Mouse (Mus musculus) lung, postnatal 10 days (tissue): Measurements from ENCODE around the gene Ect2l.
"Not testable (repeated sequence)": the region's sequence is repeated elsewhere in the genome, so short reads cannot be mapped to it uniquely, and the experiment has no call there.

ENCODE experiments used
- DNase-seq: peaks from one replicate; pipeline ENCODE4 v3.0.0; 2021

The Ect2l gene

DNA sequence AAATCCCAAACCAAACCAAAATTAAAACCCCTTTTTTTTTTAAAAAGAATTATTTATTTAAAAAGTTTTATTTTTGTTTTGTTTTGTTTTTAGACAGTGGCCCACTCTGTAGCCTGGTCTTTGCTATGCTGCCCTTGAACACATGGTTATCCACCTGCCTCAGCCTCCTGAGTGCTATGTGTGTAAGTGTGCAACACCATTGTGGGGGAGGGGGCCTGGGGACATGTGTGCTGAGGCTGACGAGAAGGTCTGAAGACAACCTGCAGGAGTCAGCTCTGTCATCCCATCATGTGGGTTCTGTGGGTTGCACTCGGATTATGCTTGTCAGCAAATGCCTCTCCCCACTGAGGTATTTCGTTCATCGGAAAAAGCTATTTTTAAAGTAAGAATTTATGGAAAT is 21.2 kb downstream of the Ect2l start:
- no peak for DNase-seq

GRCm38 (mm10) chr10:18188564-18188963 is 22.1 kb downstream of the Ect2l start:
- DNase-seq, result no peak

- DNase-seq, result no peak
Observed at GRCm38 (mm10) chr10:18182246-18182645, 28.4 kb downstream of the Ect2l start.

DNA sequence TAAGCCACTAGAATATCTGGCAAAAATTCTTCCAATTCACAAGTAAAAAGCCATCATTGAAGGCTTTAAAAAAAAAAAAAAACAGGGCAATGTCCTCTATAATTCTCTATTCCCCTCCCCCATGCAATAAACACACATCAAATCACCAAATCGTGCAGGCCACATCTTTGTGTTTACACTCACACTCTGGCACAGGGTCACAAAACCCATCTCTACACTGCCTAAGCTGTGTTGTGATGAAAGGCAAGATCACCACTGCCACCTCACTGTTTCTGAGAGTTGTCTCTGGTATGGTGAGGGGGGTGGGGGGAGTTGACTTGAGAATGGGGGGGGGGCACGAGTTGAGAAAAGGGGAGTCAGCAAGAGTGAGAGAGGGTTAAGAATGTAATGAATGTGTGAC is 33.4 kb downstream of the Ect2l start:
- no peak for DNase-seq

DNA sequence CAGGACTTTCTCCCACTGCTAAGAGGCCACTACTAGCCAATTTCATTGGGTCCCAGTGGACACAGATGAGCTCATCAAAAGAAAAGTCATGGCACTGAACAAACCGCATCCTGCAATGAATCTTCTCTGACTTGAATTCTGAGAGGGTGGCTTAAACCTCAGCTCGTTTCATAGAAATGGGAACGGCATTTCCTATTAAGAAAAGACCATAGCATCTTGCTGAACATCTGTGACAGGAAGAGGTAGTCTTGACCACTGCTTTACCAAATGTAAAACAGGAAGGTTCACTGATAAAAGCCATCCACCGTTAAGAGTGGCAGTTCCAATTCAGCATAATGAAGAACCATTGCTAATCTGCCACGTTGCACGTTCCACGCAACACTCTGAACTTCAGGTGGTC is 34.0 kb downstream of the Ect2l start:
- no peak for DNase-seq

DNA sequence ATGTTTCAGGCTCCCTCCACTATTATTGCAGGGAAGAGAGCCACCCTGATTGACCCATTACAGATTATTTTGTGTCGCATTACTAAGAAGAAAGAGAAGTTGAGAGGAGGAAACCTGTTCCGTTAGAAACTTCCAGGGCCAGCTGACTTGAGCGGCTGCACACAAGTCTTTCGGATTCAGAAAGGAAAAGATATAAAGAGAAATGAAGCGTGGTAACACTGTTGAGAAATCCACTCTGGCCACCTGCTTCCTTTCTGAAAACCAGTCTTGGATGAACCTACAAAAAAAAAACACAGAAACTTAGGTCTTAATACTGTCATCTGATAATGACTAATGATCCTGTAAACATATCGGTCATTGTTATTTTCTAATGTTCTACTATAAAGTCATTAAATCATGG is 35.6 kb downstream of the Ect2l start:
- no peak for DNase-seq

DNA sequence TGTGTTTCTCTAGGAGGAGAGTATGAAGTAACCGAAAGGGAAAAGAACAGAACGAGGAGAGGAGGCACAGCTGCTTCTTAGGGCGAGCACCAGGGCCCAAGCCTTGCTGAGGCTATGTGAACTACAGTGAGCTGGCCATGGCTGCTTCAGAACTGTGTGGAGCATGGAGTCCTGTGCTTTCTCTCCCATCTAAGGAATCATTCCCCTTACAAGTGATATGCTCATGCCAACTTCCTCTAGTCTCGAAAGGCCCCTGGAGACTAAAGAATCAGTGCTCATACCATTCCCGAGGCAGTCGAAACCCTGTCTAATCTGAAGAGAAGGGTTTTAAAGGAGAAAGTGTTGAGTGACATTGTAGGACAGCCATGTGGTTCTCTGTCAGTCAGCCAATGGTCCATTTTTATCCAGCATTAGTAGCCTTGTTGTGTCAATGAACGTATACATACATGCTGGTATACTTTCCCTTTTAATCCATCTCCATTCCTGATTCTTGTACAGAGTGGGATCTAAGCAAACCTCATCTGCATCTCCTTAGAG is 48.2 kb downstream of the Ect2l start:
- no peak for DNase-seq

- DNase-seq, result no peak
Observed at GRCm38 (mm10) chr10:18147224-18147623, 63.5 kb downstream of the Ect2l start.

GRCm38 (mm10) chr10:18142231-18142630 is 68.5 kb downstream of the Ect2l start:
- no peak for DNase-seq

- DNase-seq, result no peak
Observed at GRCm38 (mm10) chr10:18141389-18141788, 69.3 kb downstream of the Ect2l start.

DNA sequence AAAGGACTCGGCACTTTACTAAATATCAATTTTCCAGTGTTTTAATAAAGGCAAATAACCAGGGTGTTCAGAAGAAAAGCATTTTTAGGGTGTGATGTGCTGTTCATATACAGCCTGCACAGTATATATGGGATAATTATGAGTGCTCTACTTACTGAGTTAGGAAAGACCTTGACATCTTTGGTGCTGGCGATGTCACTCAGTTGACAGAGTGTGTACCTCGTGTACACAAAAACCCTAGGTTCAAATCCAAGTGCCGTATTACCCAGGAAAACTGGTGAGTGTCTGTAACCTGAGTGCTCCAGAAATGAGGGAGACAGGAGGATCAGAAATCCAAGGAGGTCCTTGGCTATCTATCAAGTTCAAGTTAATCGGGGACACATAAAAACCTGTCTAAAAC is 71.1 kb downstream of the Ect2l start:
- no peak for DNase-seq

DNA sequence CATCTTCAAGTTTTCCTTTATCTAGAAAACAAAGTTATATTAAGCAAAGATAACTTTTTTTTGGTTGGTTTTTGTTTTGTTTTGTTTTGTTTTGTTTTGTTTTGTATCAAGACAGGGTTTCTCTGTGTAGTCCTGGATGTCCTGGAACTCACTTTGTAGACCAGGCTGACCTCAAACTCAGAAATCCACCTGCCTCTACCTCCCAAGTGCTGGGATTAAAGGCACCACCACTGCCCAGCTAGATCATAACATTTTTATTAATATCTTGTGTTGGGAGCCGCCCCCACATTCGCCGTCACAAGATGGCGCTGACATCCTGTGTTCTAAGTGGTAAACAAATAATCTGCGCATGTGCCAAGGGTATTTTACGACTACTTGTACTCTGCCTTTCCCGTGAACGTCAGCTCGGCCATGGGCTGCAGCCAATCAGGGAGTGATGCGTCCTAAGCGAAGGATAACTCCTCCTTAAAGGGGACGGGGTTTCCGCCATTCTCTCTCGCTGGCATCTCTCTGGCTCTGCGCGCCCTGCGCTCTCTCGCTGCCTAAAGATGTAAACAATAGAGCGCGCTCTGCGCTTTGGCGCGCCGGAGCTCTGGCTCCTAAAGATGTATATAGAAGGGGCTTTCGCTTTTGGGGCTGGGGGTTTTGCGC is 71.7 kb downstream of the Ect2l start:
- DNase-seq, result not testable (repeated sequence)

GRCm38 (mm10) chr10:18131666-18132650 is 78.7 kb downstream of the Ect2l start:
- DNase-seq, result no peak

DNA sequence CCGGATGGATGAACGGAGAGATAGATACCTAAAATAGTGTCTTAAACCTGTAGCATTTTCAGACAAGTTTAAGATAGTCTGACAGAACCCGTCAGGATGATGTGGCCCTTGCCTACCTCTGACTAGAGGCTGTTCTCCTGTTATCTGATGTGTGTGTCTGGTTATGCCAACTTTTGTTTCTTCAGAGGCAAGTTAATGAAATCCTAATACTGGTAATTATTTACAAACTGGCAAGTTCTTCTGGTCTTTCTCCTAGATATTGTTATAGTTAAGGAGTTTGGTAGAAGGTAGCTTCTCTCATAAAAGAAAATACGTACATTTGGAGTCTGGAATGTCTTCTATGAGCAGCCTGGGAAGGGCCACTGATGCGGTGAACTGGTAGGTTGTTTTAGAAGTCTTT is 80.4 kb downstream of the Ect2l start:
- DNase-seq, result no peak

GRCm38 (mm10) chr10:18118336-18118735 is 92.4 kb downstream of the Ect2l start:
- no peak for DNase-seq

GRCm38 (mm10) chr10:18113473-18114093 is 97.1 kb downstream of the Ect2l start:
- no peak for DNase-seq

GRCm38 (mm10) chr10:18110940-18111339 is 99.8 kb downstream of the Ect2l start:
- DNase-seq, result no peak

DNA sequence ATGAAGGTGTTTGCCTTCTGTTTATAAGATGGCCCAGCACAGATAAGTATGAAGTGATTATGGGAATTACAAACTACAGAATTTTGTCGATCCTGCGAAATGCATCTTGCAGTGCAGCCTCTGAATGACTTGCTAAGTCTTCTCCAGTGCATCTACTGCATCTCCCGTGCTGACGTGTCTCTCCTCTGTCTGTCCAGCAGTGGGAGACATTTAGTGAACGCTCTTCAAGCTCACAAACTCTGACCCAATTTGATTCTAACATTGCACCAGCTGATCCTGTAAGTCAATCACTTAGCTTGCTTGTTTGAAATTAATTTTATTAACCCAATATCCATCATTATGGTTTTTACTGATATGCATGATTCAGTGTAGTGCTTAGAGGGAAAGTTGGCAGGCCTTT is 103.2 kb downstream of the Ect2l start:
- peak; percentile 16 for DNase-seq

DNA sequence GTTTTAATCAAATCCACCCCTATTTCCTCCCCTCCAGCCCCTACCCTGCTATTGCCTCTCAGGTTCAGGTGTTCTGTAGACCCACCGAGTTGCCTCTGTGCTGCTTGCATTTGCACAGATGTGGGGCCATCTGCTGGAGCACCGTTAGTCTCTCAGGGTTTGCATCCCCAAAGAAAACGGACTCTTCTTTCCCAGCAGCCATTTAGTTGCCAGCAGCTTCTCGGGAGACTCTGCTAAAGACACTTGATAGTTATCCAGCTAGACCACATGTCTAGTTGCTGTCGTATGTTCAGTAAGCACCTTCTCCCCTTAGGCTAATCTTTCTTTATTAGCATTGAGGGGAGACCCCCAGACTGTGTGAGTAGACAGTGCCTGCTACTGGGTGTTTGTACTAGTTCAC is 108.5 kb downstream of the Ect2l start:
- no peak for DNase-seq

- no peak for DNase-seq
Observed at GRCm38 (mm10) chr10:18090691-18091090, 120.0 kb downstream of the Ect2l start.

DNA sequence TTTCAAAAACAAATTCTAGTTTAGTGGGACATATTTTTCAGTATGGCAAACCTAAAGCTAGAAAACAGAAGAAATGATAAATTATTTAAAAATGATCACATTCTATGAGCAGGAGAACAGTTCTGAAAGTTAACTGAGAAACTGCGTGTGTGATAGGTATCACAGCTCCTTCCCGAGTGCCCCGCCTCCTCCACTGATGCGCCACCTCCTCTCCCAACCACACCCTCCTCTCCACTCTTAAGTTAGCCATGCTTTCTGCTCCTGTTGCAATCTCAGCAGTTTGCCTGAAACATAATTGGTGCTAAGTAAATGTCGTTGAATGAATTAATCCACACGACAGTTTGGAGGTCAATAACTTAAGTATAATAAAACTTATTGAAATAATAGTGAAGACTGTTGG is 127.9 kb downstream of the Ect2l start:
- no peak for DNase-seq

GRCm38 (mm10) chr10:18081536-18081935 is 129.2 kb downstream of the Ect2l start:
- DNase-seq, result no peak
